Mouse (Mus musculus) heart, adult 9 months (tissue): ENCODE data around the gene Arfgef3.
"Not testable (repeated sequence)": the region's sequence is repeated elsewhere in the genome, so short reads cannot be mapped to it uniquely, and the experiment has no call there.

Experiments
- DNase-seq, 2 experiments: peaks; one replicate each; pipeline ENCODE4 v3.0.0; 2022; ENCODE audit warnings: low spot score in 2 of 2

Arfgef3 gene

GRCm38 (mm10) chr10:18589455-18589854 is 154.3 kb downstream of the Arfgef3 start:
- DNase-seq: no peak

GRCm38 (mm10) chr10:18584188-18584587 is 159.6 kb downstream of the Arfgef3 start:
- no peak for DNase-seq

DNA sequence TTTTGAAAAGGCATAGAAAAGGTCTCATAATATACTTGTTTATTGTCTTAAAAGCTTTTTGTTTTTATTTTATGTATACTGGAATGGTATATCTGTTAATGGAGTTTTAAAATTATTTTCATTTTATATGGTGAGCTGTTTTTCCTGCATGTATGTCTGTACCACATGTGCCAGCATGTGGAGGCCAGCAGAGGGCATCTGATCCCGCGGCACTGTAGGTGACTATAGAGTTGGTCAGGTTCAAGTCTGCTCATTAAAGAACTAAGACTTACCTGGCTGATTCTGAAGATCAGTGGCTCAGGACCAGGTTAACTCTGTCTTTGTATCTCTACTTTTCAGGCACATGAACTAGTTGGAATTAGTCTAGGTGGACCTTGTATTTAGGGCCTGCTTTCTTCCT is 171.2 kb downstream of the Arfgef3 start:
- DNase-seq: no peak

- DNase-seq: no peak
These were observed 180.8 kb downstream of the Arfgef3 start for GRCm38 (mm10) chr10:18562940-18563339.

GRCm38 (mm10) chr10:18561445-18561844 is 182.3 kb downstream of the Arfgef3 start:
- no peak for DNase-seq

DNA sequence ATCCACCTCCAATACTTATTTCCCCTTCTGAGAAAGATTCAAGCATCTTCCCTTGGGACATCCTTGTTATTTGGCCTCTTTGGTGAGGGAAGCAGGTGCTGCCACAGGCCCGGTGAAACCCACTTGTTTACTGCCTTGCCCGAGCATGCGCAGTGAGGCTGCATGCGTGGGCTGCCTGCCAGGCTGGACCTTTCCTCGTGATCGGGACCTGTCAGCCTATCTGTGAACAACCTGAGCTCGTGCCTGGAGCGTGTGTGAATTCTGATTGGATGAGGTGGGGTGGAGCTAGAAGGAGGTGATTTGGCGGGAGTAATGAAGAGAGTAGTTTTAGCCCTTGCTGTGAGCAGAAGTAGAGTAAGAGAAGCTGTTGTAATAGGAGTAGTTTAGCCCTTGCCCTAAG is 184.7 kb downstream of the Arfgef3 start:
- DNase-seq: not testable (repeated sequence)

GRCm38 (mm10) chr10:18549321-18550216 is 194.2 kb downstream of the Arfgef3 start:
- DNase-seq: no peak

DNA sequence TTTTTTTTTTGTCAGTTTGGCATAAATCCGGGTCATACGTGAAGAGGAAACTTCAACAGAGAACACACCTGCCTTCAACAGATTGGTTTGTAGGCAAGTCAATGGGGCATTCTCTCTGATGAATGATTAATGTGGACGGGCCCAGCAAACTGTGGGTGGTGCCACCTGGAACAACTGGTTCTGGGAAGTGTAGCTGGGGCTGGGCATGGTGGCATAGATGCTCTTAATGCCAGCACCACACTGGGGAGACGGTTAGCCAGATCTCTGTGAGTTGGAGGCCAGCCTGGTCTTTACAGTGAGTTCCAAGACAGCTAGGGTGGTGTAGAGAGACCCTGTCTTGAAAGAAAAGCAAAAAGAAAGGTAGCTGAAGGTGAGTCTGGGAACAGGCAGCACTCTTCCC is 196.4 kb downstream of the Arfgef3 start:
- no peak for DNase-seq

DNA sequence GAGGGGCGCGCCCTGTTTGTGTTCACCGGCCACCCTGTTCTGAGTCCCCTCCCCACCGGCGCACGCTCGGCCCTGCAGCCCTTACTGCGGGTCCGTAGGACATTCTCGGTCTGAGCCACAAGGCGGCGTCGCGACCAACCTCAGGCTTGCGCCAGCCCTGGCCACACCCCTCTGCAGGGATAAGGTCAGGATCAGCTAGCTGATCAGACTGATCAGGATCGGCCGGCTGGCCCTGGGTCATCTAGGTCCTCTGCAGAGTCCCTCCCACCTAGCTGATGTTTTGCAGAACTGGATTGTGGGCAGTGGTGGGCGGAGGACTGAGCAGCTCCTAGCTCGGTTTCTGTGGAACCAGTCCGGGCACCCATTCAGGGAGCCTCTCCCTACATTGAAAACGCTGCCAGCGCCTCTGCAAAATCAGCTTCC is 197.9 kb downstream of the Arfgef3 start, which contains the start of gene Hebp2:
TSS of gene Hebp2 (minus strand) at position 264 of the 423 bp plus-strand sequence.
- peak; percentile 26 to 31 for DNase-seq

DNA sequence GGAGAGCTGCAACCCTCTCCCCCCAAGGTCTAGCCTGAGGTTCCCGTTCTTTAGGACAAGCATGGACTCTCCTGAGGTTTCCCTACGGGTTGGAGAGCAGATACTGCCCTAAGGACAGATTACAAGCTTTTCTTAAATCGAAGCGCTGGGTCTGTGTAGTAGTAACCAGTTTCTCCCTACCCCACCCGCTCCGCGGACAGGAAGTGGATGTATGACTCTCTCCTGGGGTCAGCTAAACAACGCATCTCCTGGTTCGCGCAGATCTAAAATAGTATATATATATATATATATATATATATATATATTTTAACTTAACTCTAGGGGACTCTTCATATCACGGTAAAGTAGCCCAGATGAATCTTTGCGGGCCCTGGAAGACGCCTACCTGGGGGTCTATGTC is 198.4 kb downstream of the Arfgef3 start:
- DNase-seq: no peak

DNA sequence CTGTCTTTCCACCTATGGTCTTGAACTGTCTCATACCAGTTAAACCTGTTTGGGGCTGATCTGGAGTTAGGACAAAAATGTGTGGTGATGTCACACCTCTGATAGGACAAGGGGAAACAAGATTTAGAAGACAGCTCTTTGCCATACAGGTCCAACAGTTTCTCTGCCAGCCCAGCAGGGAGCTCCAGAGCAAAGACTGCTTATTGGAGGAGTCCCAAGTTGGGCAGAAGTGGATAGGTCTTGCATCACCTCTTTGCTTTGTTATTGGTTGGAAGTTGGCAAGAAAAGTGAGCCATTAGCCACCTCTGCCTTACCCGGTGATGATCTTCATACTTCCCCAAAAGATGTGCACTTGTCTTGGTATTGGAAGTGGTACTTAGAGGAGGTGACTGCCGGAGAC is 206.9 kb downstream of the Arfgef3 start:
- no peak for DNase-seq

- no peak for DNase-seq
These were observed 211.5 kb downstream of the Arfgef3 start for GRCm38 (mm10) chr10:18532293-18532692.
